Mouse (Mus musculus): ENCODE data around the gene Gm17482. TPM values are rescaled to one million over a fixed set of nuclear protein-coding genes. Genes with fewer than 3 reads are reported as not detected.

Gene Gm17482
- polyA plus RNA-seq, 1 experiment from 2014 or later, result not detected

- H3K36me3 ChIP-seq, result no peaks in the 10 kb centered on the region
- H3K27ac ChIP-seq, result no peak overlapping the region
- no peaks in the 10 kb centered on the region for H3K9me3 ChIP-seq (replicated peaks)
- H3K4me3 ChIP-seq, result no peak overlapping the region
- no peak for ATAC-seq (replicated peaks; ENCODE audit: insufficient number of reproducible peaks, insufficient read depth, low FRiP score, low read depth)
- peaks cover 43% of the 10 kb centered on the region for H3K27me3 ChIP-seq
- H3K4me2 ChIP-seq, result no peak overlapping the region
- H3K9ac ChIP-seq, result no peak overlapping the region
- peaks cover 14% of the 10 kb centered on the region for H3K4me1 ChIP-seq (replicated peaks)
- 81% methylated on average over 10 of the region's 10 CpGs for WGBS
These were observed 46.2 kb downstream of the Gm17482 start for GRCm38 (mm10) chr6:115273346-115273745.

- ATAC-seq (replicated peaks; ENCODE audit: insufficient number of reproducible peaks, insufficient read depth, low FRiP score, low read depth), result no peak
- H3K27me3 ChIP-seq, result peaks cover 44% of the 10 kb centered on the region
- H3K4me2 ChIP-seq, result no peak overlapping the region
- peaks cover 14% of the 10 kb centered on the region for H3K4me1 ChIP-seq (replicated peaks)
- no peak overlapping the region for H3K4me3 ChIP-seq
- H3K9ac ChIP-seq, result no peak overlapping the region
- WGBS, result 77% methylated on average over 9 of the region's 9 CpGs
- H3K9me3 ChIP-seq (replicated peaks), result no peaks in the 10 kb centered on the region
- H3K36me3 ChIP-seq, result no peaks in the 10 kb centered on the region
- no peak overlapping the region for H3K27ac ChIP-seq
These were observed 47.6 kb downstream of the Gm17482 start for GRCm38 (mm10) chr6:115274705-115275104.

- Histone ChIP-seq H3K9me3 (replicated peaks) (no peaks in the 10 kb centered on the region), H3K4me2 (no peak overlapping the region), H3K4me1 (replicated peaks) (peaks cover 14% of the 10 kb centered on the region), H3K27ac (no peak overlapping the region), H3K4me3 (no peak overlapping the region), H3K36me3 (no peaks in the 10 kb centered on the region), H3K27me3 (peaks cover 41% of the 10 kb centered on the region), H3K9ac (no peak overlapping the region)
- no peak for ATAC-seq (replicated peaks; ENCODE audit: insufficient number of reproducible peaks, insufficient read depth, low FRiP score, low read depth)
- WGBS, result 88% methylated on average over 10 of the region's 10 CpGs
These were observed 48.1 kb downstream of the Gm17482 start for GRCm38 (mm10) chr6:115275116-115275815.

GRCm38 (mm10) chr6:115278086-115278485 lies 50.9 kb downstream of the Gm17482 start:
- Histone ChIP-seq H3K27me3 (peaks cover 44% of the 10 kb centered on the region), H3K36me3 (no peaks in the 10 kb centered on the region), H3K27ac (no peak overlapping the region), H3K4me1 (replicated peaks) (no peaks in the 10 kb centered on the region), H3K9me3 (replicated peaks) (no peaks in the 10 kb centered on the region), H3K4me2 (no peak overlapping the region), H3K4me3 (no peak overlapping the region), H3K9ac (no peak overlapping the region)
- ATAC-seq (replicated peaks; ENCODE audit: insufficient number of reproducible peaks, insufficient read depth, low FRiP score, low read depth), result no peak
- WGBS, result 67% methylated on average over 8 of the region's 8 CpGs

- Histone ChIP-seq H3K27me3 (peaks cover 46% of the 10 kb centered on the region), H3K9me3 (replicated peaks) (no peaks in the 10 kb centered on the region)
- WGBS, result 57% methylated on average over 2 of the region's 2 CpGs
These were observed 52.5 kb downstream of the Gm17482 start for GRCm38 (mm10) chr6:115279639-115280038.

GRCm38 (mm10) chr6:115284153-115284552 lies 57.0 kb downstream of the Gm17482 start:
- WGBS, result 79% methylated on average over 2 of the region's 2 CpGs

More at GRCm38 (mm10) chr6:115279639-115280038, 52.5 kb downstream of the Gm17482 start:
- Histone ChIP-seq H3K9ac (no peak overlapping the region), H3K27ac (no peak overlapping the region), H3K36me3 (no peaks in the 10 kb centered on the region), H3K4me2 (no peak overlapping the region), H3K4me3 (no peak overlapping the region), H3K4me1 (replicated peaks) (no peaks in the 10 kb centered on the region)
- no peak for ATAC-seq (replicated peaks; ENCODE audit: insufficient number of reproducible peaks, insufficient read depth, low FRiP score, low read depth)

GRCm38 (mm10) chr6:115286441-115286840 lies 59.3 kb downstream of the Gm17482 start:
- Histone ChIP-seq H3K36me3 (no peaks in the 10 kb centered on the region), H3K27me3 (peaks cover 20% of the 10 kb centered on the region; the same call in 1 of the 2 replicates), H3K9ac (no peak overlapping the region), H3K9me3 (replicated peaks) (no peaks in the 10 kb centered on the region), H3K4me2 (no peak overlapping the region), H3K4me1 (replicated peaks) (no peaks in the 10 kb centered on the region; the same call in 1 of the 2 replicates), H3K27ac (no peak overlapping the region), H3K4me3 (no peak overlapping the region)
- WGBS, result 58% methylated on average over 6 of the region's 6 CpGs
- no peak for ATAC-seq (replicated peaks; ENCODE audit: insufficient number of reproducible peaks, insufficient read depth, low FRiP score, low read depth)

More at GRCm38 (mm10) chr6:115284153-115284552, 57.0 kb downstream of the Gm17482 start:
- Histone ChIP-seq H3K27me3 (peaks cover 35% of the 10 kb centered on the region), H3K9me3 (replicated peaks) (no peaks in the 10 kb centered on the region), H3K36me3 (no peaks in the 10 kb centered on the region), H3K27ac (no peak overlapping the region), H3K9ac (no peak overlapping the region), H3K4me1 (replicated peaks) (no peaks in the 10 kb centered on the region; the same call in 1 of the 2 replicates), H3K4me2 (no peak overlapping the region), H3K4me3 (no peak overlapping the region)
- ATAC-seq (replicated peaks; ENCODE audit: insufficient number of reproducible peaks, insufficient read depth, low FRiP score, low read depth), result no peak

GRCm38 (mm10) chr6:115288223-115288622 lies 61.1 kb downstream of the Gm17482 start:
- no peak for ATAC-seq (replicated peaks; ENCODE audit: insufficient number of reproducible peaks, insufficient read depth, low FRiP score, low read depth)
- Histone ChIP-seq H3K36me3 (no peaks in the 10 kb centered on the region), H3K27ac (no peak overlapping the region), H3K4me2 (no peak overlapping the region), H3K4me3 (no peak overlapping the region), H3K4me1 (replicated peaks) (peaks cover 5% of the 10 kb centered on the region), H3K9me3 (replicated peaks) (no peaks in the 10 kb centered on the region), H3K27me3 (peaks cover 18% of the 10 kb centered on the region), H3K9ac (no peak overlapping the region)
- 87% methylated on average over 3 of the region's 3 CpGs for WGBS

- ATAC-seq (replicated peaks; ENCODE audit: insufficient number of reproducible peaks, insufficient read depth, low FRiP score, low read depth), result no peak
- WGBS, result 30% methylated on average over 5 of the region's 5 CpGs
- Histone ChIP-seq H3K9me3 (replicated peaks) (no peaks in the 10 kb centered on the region), H3K4me2 (no peak overlapping the region), H3K9ac (no peak overlapping the region), H3K4me3 (no peak overlapping the region), H3K4me1 (replicated peaks) (peaks cover 5% of the 10 kb centered on the region), H3K27me3 (peaks cover 21% of the 10 kb centered on the region), H3K27ac (no peak overlapping the region), H3K36me3 (no peaks in the 10 kb centered on the region)
These were observed 63.4 kb downstream of the Gm17482 start for GRCm38 (mm10) chr6:115290561-115290960.

GRCm38 (mm10) chr6:115291068-115291467 lies 63.9 kb downstream of the Gm17482 start:
- Histone ChIP-seq H3K27me3 (peaks cover 26% of the 10 kb centered on the region), H3K4me3 (no peak overlapping the region), H3K27ac (no peak overlapping the region), H3K9ac (no peak overlapping the region), H3K4me1 (replicated peaks) (peaks cover 5% of the 10 kb centered on the region), H3K36me3 (no peaks in the 10 kb centered on the region), H3K4me2 (no peak overlapping the region), H3K9me3 (replicated peaks) (no peaks in the 10 kb centered on the region)
- WGBS, result 82% methylated on average over 2 of the region's 2 CpGs
- no peak for ATAC-seq (replicated peaks; ENCODE audit: insufficient number of reproducible peaks, insufficient read depth, low FRiP score, low read depth)

GRCm38 (mm10) chr6:115291823-115292222 lies 64.7 kb downstream of the Gm17482 start:
- Histone ChIP-seq H3K9me3 (replicated peaks) (no peaks in the 10 kb centered on the region), H3K36me3 (no peaks in the 10 kb centered on the region), H3K27me3 (peaks cover 26% of the 10 kb centered on the region), H3K4me1 (replicated peaks) (peaks cover 5% of the 10 kb centered on the region), H3K27ac (no peak overlapping the region), H3K4me2 (no peak overlapping the region), H3K9ac (no peak overlapping the region), H3K4me3 (no peak overlapping the region)
- 94% methylated on average over 6 of the region's 6 CpGs for WGBS
- no peak for ATAC-seq (replicated peaks; ENCODE audit: insufficient number of reproducible peaks, insufficient read depth, low FRiP score, low read depth)

GRCm38 (mm10) chr6:115292621-115293020 lies 65.5 kb downstream of the Gm17482 start:
- no peaks in the 10 kb centered on the region for H3K9me3 ChIP-seq (replicated peaks)
- no peak overlapping the region for H3K9ac ChIP-seq
- H3K36me3 ChIP-seq, result no peaks in the 10 kb centered on the region
- ATAC-seq (replicated peaks; ENCODE audit: insufficient number of reproducible peaks, insufficient read depth, low FRiP score, low read depth), result no peak
- H3K4me2 ChIP-seq, result no peak overlapping the region
- peaks cover 26% of the 10 kb centered on the region for H3K27me3 ChIP-seq
- WGBS, result 33% methylated on average over 6 of the region's 6 CpGs
- peaks cover 5% of the 10 kb centered on the region for H3K4me1 ChIP-seq (replicated peaks)
- no peak overlapping the region for H3K4me3 ChIP-seq
- H3K27ac ChIP-seq, result no peak overlapping the region
